Mouse (Mus musculus) kidney, adult 2 months (tissue): ENCODE results near the gene Il31ra.

Experiments used
- CTCF ChIP-seq: fragments of 200-500 bp; conservative IDR thresholded peaks from 2 replicates; pipeline ENCODE4 v1.5.1; 2011; ENCODE audit warnings: low read depth, mild to moderate bottlenecking, control low read depth, low read length, moderate library complexity, mixed read lengths; ENCODE audit not compliant: insufficient read depth, insufficient read length
- POLR2A ChIP-seq: fragments of 200-500 bp; IDR thresholded peaks from one replicate; pipeline ENCODE4 v1.6.1; 2011; ENCODE audit warnings: low read depth, low read length, control low read depth

- TF ChIP-seq CTCF = no peak
- no peak for TF ChIP-seq POLR2A
Observed at GRCm38 (mm10) chr13:112510437-112511212, 83.5 kb downstream of the Il31ra start.
